Mouse (Mus musculus): ENCODE results near the gene Car9. TPM values are rescaled to one million over a fixed set of nuclear protein-coding genes. Genes with fewer than 3 reads are reported as not detected.

Car9 gene
- total RNA-seq (2023) = 0.49 to 1.2 TPM in 2 of 4 replicates, not detected in the others

GRCm38 (mm10) chr4:43506536-43507185, at the start of gene Car9:
TSS of gene Car9 (plus strand) at chr4:43506966.

GRCm38 (mm10) chr4:43483535-43484091, 23.2 kb upstream of the Car9 start, which contains the start of gene Sit1:
TSS of gene Sit1 (minus strand) at chr4:43483734.

GRCm38 (mm10) chr4:43492821-43493185, 14.0 kb upstream of the Car9 start, which contains the start of gene Ccdc107:
TSS of gene Ccdc107 (plus strand) at chr4:43492900.

GRCm38 (mm10) chr4:43499407-43500333, 7.1 kb upstream of the Car9 start, which contains the start of gene Arhgef39:
TSS of gene Arhgef39 (minus strand) at chr4:43499695.

GRCm38 (mm10) chr4:43561997-43562768, 55.4 kb downstream of the Car9 start, which contains the start of the genes Creb3 and Tln1:
TSS of gene Creb3 (plus strand) at chr4:43562332.
TSS of gene Tln1 (minus strand) at chr4:43562691.

Other genes with a start within 250 kb of the Car9 start
- not detected in 4 replicates for gene Atp8b5, start 239.8 kb upstream of the Car9 start, total RNA-seq (2023)
- gene Rusc2, start 125.0 kb upstream of the Car9 start, total RNA-seq (2023) = 0.17 TPM in 1 of 4 replicates, not detected in the others
- not detected in 4 replicates for gene Fam166b, start 77.8 kb upstream of the Car9 start, total RNA-seq (2023)
- 55.0 to 57.8 TPM (median 57.0 TPM) in 4 replicates for gene Tesk1, start 65.0 kb upstream of the Car9 start, total RNA-seq (2023)
- gene Cd72, start 52.3 kb upstream of the Car9 start, total RNA-seq (2023) = 440 to 532 TPM (median 462 TPM) in 4 replicates
- 12.9 to 13.7 TPM (median 13.3 TPM) in 4 replicates for gene Sit1, start 23.2 kb upstream of the Car9 start, total RNA-seq (2023)
- gene Ccdc107, start 14.1 kb upstream of the Car9 start, total RNA-seq (2023) = 27.3 to 29.7 TPM (median 29.2 TPM) in 4 replicates
- gene Arhgef39, start 7.3 kb upstream of the Car9 start, total RNA-seq (2023) = 1.1 to 2.6 TPM (median 2.4 TPM) in 4 replicates
- gene Tpm2, start 16.8 kb downstream of the Car9 start, total RNA-seq (2023) = 0.46 to 1.6 TPM (median 0.74 TPM) in 4 replicates
- gene Creb3, start 55.4 kb downstream of the Car9 start, total RNA-seq (2023) = 71.8 to 80.6 TPM (median 76.8 TPM) in 4 replicates
- gene Tln1, start 55.7 kb downstream of the Car9 start, total RNA-seq (2023) = 269 to 292 TPM (median 275 TPM) in 4 replicates
- gene Rgp1, start 71.7 kb downstream of the Car9 start, total RNA-seq (2023) = 39.9 to 55.5 TPM (median 43.6 TPM) in 4 replicates
- 41.8 to 54.9 TPM (median 45.2 TPM) in 4 replicates for gene Gba2, start 71.9 kb downstream of the Car9 start, total RNA-seq (2023)
- not detected in 4 replicates for gene Msmp, start 77.5 kb downstream of the Car9 start, total RNA-seq (2023)
- 0.16 to 0.40 TPM (median 0.39 TPM) in 3 of 4 replicates, not detected in the other for gene Npr2, start 125.0 kb downstream of the Car9 start, total RNA-seq (2023)
- gene Spag8, start 146.6 kb downstream of the Car9 start, total RNA-seq (2023) = 1.4 TPM in 1 of 4 replicates, not detected in the others
- gene Hint2, start 149.5 kb downstream of the Car9 start, total RNA-seq (2023) = 16.0 to 24.2 TPM (median 20.8 TPM) in 4 replicates
- gene Tmem8b, start 162.0 kb downstream of the Car9 start, total RNA-seq (2023) = 2.4 to 6.0 TPM (median 4.9 TPM) in 4 replicates
- gene Fam221b, start 162.2 kb downstream of the Car9 start, total RNA-seq (2023) = not detected in 4 replicates
- not detected in 4 replicates for gene Olfr70, start 193.8 kb downstream of the Car9 start, total RNA-seq (2023)
- gene Olfr71, start 203.3 kb downstream of the Car9 start, total RNA-seq (2023) = not detected in 4 replicates
- gene Hrct1, start 220.2 kb downstream of the Car9 start, total RNA-seq (2023) = not detected in 4 replicates
- not detected in 4 replicates for gene Spaar, start 223.1 kb downstream of the Car9 start, total RNA-seq (2023)